Mouse (Mus musculus) liver, embryonic 11.5 days (tissue): ENCODE data around the gene Snd1. TPM values are rescaled to one million over a fixed set of nuclear protein-coding genes. Genes with fewer than 3 reads are reported as not detected.
A peak's percentile ranks its signal among the peaks of the same experiment; 100 is the strongest.

Experiments used
- ATAC-seq: fragments of 200-750 bp; cut with Nextera tagmentation; replicated peaks from 2 replicates; pipeline ENCODE4 v1.8.0; 2017; ENCODE audit warnings: moderate number of reproducible peaks, mild to moderate bottlenecking, moderate TSS enrichment, moderate library complexity; ENCODE audit not compliant: low FRiP score
- DNase-seq: peaks from one replicate; pipeline ENCODE4 v3.0.0-alpha.2; 2017; ENCODE audit warnings: low spot score
- H3K27ac ChIP-seq: fragments of 300-500 bp; sonication (generic); 2 replicates; pipeline ENCODE4 v1.5.1; 2014; ENCODE audit warnings: mild to moderate bottlenecking, low read depth, low read length, control low read depth
- H3K27me3 ChIP-seq: fragments of 300-500 bp; sonication (generic); replicated peaks from 2 replicates; pipeline ENCODE4 v1.6.1; 2014; ENCODE audit warnings: low read length, mixed read lengths; ENCODE audit not compliant: control insufficient read depth, insufficient read depth
- H3K36me3 ChIP-seq: fragments of 300-500 bp; sonication (generic); 2 replicates; pipeline ENCODE4 v1.6.1; 2014; ENCODE audit warnings: mild to moderate bottlenecking, low read length, moderate library complexity, mixed read lengths; ENCODE audit not compliant: control insufficient read depth, insufficient read depth
- H3K4me1 ChIP-seq: fragments of 300-500 bp; sonication (generic); replicated peaks from 2 replicates; pipeline ENCODE4 v1.6.1; 2014; ENCODE audit warnings: low read length, mixed read lengths; ENCODE audit not compliant: control insufficient read depth, insufficient read depth
- H3K4me2 ChIP-seq: fragments of 300-500 bp; sonication (generic); 2 replicates; pipeline ENCODE4 v1.6.1; 2014; ENCODE audit warnings: mild to moderate bottlenecking, control low read depth, moderate library complexity
- H3K4me3 ChIP-seq: fragments of 300-500 bp; sonication (generic); 2 replicates; pipeline ENCODE4 v1.5.1; 2014; ENCODE audit warnings: low read depth, low read length, control low read depth
- H3K9ac ChIP-seq: fragments of 300-500 bp; sonication (generic); 2 replicates; pipeline ENCODE4 v1.6.1; 2014; ENCODE audit warnings: low read depth, low read length, control low read depth
- H3K9me3 ChIP-seq: fragments of 300-500 bp; sonication (generic); 2 replicates; pipeline ENCODE4 v1.6.1; 2016; ENCODE audit warnings: low read length, inconsistent platforms, mixed read lengths; ENCODE audit not compliant: control insufficient read depth
- WGBS: fragments of 180-500 bp; shearing (Covaris S2); extraction: QIAGEN DNeasy Blood & Tissue Kit; methylation state at CpG from one replicate; pipeline ENCODE4 v1.1.7; 2014; 5-methylcytosine and 5-hydroxymethylcytosine counted together
- polyA plus RNA-seq: library from polyadenylated mRNA; unstranded; fragments of >200 nt; fragmentation: Nextera tagmentation; extraction: Ambion mirVana; gene quantifications from 2 replicates; pipeline ENCODE4 v1.2.1, GENCODE M21; 2014

Snd1 gene
- polyA plus RNA-seq, 1 experiment from 2014 or later: 107 TPM

DNA sequence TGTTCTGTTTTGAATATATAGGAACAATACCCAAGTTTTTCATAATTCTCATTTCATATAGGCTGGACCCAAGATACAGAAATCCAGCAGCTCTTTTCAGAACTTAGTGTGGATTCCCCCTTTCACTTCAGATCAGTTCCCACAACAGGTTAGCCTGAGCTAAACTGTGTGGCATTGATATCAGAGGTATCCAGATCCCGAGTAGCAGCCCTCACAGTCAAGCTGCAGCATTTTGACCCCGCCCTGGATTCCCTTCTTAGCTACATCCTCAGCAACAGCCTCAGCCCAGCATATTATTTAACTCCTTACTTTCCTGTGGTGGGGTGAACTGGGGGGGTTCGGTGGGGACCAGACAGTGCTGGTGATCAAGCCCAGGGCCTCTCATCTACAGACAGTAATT, 128.5 kb downstream of the Snd1 start:
- Histone ChIP-seq H3K4me1 (peaks cover 59% of the 10 kb centered on the region), H3K36me3 (no peaks in the 10 kb centered on the region), H3K9ac (no peak overlapping the region), H3K9me3 (no peaks in the 10 kb centered on the region), H3K27ac (no peak overlapping the region), H3K27me3 (no peaks in the 10 kb centered on the region), H3K4me2 (peak overlapping the region; percentile 5; the same call in 1 of the 2 replicates), H3K4me3 (no peak overlapping the region)
- ATAC-seq (peak; percentile 80), DNase-seq (no peak)
- WGBS: 43% methylated on average over 3 of the region's 3 CpGs

DNA sequence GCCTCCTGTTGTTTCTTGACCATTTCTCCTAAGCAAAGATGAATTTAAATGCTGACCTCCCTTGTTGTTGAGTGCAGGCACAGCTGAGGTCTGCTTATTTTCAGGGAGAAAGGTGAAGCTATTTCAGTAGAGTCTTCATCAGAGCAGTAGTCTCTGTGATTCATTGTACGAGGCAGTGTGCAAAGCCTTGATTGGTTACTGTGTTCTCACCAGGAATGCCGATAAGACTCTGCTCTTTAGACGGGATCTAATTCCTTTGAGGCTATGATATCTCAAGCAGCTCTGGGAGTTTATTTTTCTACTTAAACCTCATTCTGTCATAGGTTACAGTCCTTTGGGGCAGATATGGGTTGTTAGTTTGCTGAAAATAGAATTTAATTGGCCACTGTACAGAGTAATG, 128.9 kb downstream of the Snd1 start:
- Histone ChIP-seq H3K4me2 (peak overlapping the region; percentile 5; the same call in 1 of the 2 replicates), H3K9me3 (no peaks in the 10 kb centered on the region), H3K27me3 (no peaks in the 10 kb centered on the region), H3K9ac (no peak overlapping the region), H3K4me1 (peaks cover 55% of the 10 kb centered on the region), H3K4me3 (no peak overlapping the region), H3K27ac (no peak overlapping the region), H3K36me3 (no peaks in the 10 kb centered on the region)
- no peak for DNase-seq
- WGBS: 67% methylated on average over 3 of the region's 3 CpGs
- no peak for ATAC-seq

DNA sequence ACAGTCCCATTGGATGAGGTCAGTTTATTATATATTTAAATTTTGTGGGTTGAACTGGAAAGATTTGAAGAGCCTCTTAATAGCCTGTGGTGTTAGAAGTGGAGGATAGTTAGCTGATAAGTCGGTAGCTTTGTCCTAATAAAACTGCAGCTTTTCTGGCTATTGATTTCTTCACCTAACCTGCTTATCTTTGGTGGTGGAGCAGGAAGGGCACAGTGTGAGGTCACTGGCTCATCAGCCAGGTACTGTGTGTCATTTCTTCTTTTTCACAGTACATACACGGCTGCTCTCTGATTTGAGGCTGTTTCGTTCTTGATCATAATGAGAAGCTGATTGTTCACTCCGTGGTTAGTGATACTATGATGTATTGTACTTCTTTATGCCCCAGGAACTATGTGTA, 134.4 kb downstream of the Snd1 start:
- Histone ChIP-seq H3K4me2 (no peak overlapping the region), H3K4me3 (no peak overlapping the region), H3K4me1 (peaks cover 23% of the 10 kb centered on the region), H3K27ac (no peak overlapping the region), H3K9me3 (no peaks in the 10 kb centered on the region), H3K27me3 (no peaks in the 10 kb centered on the region), H3K36me3 (no peaks in the 10 kb centered on the region), H3K9ac (no peak overlapping the region)
- ATAC-seq (no peak), DNase-seq (no peak)
- 68% methylated on average over 4 of the region's 4 CpGs for WGBS

DNA sequence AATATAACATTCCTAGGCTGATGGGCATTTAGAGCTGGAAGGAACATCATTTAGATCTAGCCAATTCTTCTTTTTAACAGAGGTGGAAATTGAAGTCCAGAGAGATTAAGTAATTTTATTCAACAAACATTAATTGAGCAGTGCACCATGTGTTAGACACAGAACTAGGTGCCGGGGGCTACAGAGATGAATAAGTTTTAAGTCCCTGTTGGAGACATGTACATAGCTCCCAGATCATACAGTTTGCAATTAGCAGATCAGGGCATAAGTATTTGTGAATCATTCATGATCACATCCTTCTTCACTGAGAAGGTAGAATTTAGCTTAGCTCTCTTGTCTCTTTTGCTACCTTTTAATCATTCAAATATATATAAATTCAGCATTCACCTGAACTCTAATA, 135.2 kb downstream of the Snd1 start:
- Histone ChIP-seq H3K27ac (no peak overlapping the region), H3K27me3 (no peaks in the 10 kb centered on the region), H3K36me3 (no peaks in the 10 kb centered on the region), H3K4me3 (no peak overlapping the region), H3K9ac (no peak overlapping the region), H3K9me3 (no peaks in the 10 kb centered on the region), H3K4me1 (peaks cover 18% of the 10 kb centered on the region; the same call in 1 of the 2 replicates), H3K4me2 (no peak overlapping the region)
- DNase-seq: no peak
- ATAC-seq: no peak
- WGBS: 95% methylated on average over 1 of the region's 1 CpGs

DNA sequence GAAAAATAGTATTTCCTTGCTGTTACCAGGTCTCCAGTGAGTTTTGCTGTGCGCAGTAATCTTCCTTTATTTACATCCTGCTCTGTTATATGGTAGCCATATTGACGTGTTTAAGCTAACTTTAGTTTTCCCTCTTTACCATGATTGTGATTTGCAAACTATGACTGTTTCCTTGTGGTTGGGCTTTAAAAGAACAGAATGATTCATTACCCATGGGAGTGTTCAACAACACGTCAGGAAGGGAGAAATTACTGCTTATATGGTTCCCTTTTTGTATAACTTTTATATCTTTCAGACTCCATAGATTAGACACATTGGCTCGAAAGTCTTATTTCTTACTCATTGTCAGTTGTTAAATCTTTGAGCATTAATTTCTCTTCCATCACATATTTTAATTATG, 138.5 kb downstream of the Snd1 start:
- H3K4me3 ChIP-seq: no peak overlapping the region
- H3K9ac ChIP-seq: no peak overlapping the region
- 81% methylated on average over 4 of the region's 4 CpGs for WGBS
- DNase-seq (no peak), ATAC-seq (no peak)
- H3K4me2 ChIP-seq: no peak overlapping the region
- H3K36me3 ChIP-seq: no peaks in the 10 kb centered on the region
- H3K9me3 ChIP-seq: no peaks in the 10 kb centered on the region
- peaks cover 17% of the 10 kb centered on the region for H3K4me1 ChIP-seq
- no peaks in the 10 kb centered on the region for H3K27me3 ChIP-seq
- H3K27ac ChIP-seq: no peak overlapping the region

DNA sequence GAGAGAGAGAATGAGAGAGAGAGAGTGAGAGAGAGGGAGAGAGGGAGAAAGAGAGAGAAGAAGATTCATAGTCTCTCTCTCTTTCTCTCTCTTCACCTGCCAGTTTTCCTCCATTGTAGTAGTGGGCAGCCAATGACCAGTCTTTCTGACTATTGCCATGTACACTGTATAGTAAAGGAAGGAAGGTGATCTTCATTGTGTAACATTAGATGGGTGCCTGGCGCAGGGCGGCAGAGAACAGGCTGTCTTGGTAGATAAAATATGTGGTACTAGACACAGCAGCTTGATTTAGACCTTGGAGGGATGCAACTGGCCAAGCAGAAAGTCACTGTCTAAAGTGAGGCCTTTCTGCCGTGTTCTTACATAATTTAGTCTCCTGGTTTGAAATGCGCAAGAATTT, 139.9 kb downstream of the Snd1 start:
- Histone ChIP-seq H3K9ac (no peak overlapping the region), H3K4me3 (no peak overlapping the region), H3K9me3 (no peaks in the 10 kb centered on the region), H3K4me2 (no peak overlapping the region), H3K36me3 (no peaks in the 10 kb centered on the region), H3K4me1 (peaks cover 29% of the 10 kb centered on the region), H3K27me3 (no peaks in the 10 kb centered on the region), H3K27ac (no peak overlapping the region)
- ATAC-seq (no peak), DNase-seq (no peak)
- WGBS: 82% methylated on average over 4 of the region's 4 CpGs

DNA sequence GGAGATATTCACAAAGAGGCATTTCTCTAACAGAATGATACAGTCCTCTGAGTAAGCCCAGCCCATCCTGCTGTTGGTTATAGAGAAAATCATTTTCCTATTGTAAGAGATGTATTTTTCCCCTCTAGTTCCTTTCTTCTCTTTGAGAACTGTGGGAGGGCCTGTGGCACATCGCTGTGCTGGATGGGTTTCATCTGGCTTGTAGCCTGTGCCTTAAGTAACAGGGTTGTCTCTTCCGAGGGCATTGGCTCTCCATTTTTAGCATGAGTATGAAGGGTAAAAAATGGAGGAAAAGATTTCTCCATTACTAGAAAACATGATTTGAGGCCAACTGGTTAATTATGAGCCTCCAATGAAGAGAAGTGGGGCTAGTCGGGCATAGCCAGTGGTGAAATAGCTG, 140.5 kb downstream of the Snd1 start:
- 91% methylated on average over 3 of the region's 3 CpGs for WGBS
- peaks cover 29% of the 10 kb centered on the region for H3K4me1 ChIP-seq

DNA sequence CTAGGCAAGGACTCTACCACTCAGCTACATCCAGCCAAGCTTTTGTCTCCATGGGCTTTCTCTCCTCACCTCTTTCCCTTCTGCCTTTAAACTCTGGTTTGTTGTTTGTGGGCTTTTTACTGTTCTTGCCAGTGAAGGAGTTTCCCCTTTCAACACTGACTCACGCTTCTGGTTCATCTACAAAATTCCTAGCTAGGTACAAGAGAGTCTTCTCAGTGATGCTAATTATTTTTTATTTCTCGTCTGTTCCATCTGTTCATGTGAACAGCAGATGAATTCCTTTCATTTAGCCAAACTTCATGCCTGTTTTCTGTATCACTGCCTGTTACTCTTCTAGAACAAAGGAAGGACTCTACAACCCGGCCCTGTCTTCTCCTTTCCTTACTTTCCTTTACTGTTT, 141.0 kb downstream of the Snd1 start:
- no peaks in the 10 kb centered on the region for H3K27me3 ChIP-seq
- ATAC-seq: no peak

More for the DNA sequence above, 140.5 kb downstream of the Snd1 start:
- Histone ChIP-seq H3K27me3 (no peaks in the 10 kb centered on the region), H3K27ac (no peak overlapping the region), H3K4me2 (no peak overlapping the region), H3K9ac (no peak overlapping the region), H3K9me3 (no peaks in the 10 kb centered on the region), H3K4me3 (no peak overlapping the region), H3K36me3 (no peaks in the 10 kb centered on the region)
- ATAC-seq (no peak), DNase-seq (no peak)

DNA sequence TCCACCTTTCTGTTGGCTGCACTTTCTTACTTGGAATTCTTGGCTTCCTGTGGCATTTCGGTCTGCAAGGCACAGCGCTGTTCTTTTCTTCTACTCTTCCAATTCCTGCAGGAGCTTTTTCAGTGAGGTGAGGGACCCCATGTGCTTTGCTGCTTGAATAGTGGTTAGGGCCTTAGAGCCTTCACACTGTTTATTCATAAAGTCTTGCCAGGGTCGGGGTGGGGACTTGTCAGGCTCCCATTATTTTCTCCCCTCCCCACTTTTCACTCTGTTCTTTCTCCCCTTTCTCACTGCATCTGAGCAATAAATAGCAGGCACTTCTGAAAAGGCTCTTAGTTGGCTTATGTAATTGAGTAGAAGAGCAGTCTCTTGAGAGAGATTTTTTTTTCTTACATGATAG, 143.4 kb downstream of the Snd1 start:
- Histone ChIP-seq H3K27me3 (no peaks in the 10 kb centered on the region), H3K27ac (no peak overlapping the region), H3K4me3 (no peak overlapping the region), H3K4me1 (peaks cover 46% of the 10 kb centered on the region), H3K9me3 (no peaks in the 10 kb centered on the region), H3K36me3 (no peaks in the 10 kb centered on the region), H3K9ac (no peak overlapping the region), H3K4me2 (no peak overlapping the region)
- ATAC-seq (no peak), DNase-seq (no peak)
- WGBS: 79% methylated on average over 3 of the region's 3 CpGs

More for the DNA sequence above, 141.0 kb downstream of the Snd1 start:
- no peak overlapping the region for H3K4me3 ChIP-seq
- peaks cover 26% of the 10 kb centered on the region for H3K4me1 ChIP-seq
- H3K4me2 ChIP-seq: no peak overlapping the region
- 74% methylated on average over 3 of the region's 3 CpGs for whole genome bisulfite sequencing
- no peak overlapping the region for H3K27ac ChIP-seq
- H3K36me3 ChIP-seq: no peaks in the 10 kb centered on the region
- no peak overlapping the region for H3K9ac ChIP-seq
- no peak for DNase-seq
- no peaks in the 10 kb centered on the region for H3K9me3 ChIP-seq
